Mouse (Mus musculus) brain, embryonic 14.5 days (tissue): Measurements from ENCODE around the gene 1700022I11Rik.

Experiments used
- CTCF ChIP-seq: fragments of 200-500 bp; IDR thresholded peaks from 2 replicates; pipeline ENCODE4 v1.5.1; 2012; ENCODE audit warnings: inconsistent platforms, mild to moderate bottlenecking, moderate library complexity, borderline replicate concordance; ENCODE audit not compliant: insufficient read depth, insufficient read length; ENCODE audit errors: extremely low read depth
- POLR2A ChIP-seq: fragments of 200-500 bp; IDR thresholded peaks from 2 replicates; pipeline ENCODE4 v1.6.1; 2012; ENCODE audit warnings: mild to moderate bottlenecking, inconsistent platforms, borderline replicate concordance; ENCODE audit not compliant: poor library complexity, insufficient read depth, insufficient read length, severe bottlenecking; ENCODE audit errors: extremely low read depth

DNA sequence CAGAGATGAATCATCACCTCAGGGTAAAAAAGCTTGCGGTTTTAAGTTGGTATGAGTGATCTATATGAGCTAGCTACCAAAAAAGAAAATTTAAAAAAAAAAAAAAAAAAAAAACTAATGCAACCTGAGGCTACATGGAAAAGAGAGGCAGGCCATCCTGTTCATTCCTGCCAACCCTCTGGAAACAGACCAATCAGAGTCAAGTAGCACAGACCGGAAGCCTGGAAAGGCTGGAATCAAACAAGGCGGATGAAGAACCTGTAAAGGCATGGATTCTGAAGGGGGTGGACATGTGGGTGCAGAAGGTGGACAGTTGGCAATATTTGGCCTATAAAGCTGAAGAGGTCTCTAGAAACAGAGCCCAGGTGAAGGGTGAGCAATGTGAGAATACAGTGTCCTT is 24.0 kb upstream of the 1700022I11Rik start:
- TF ChIP-seq CTCF (no peak), POLR2A (no peak)
